Mouse (Mus musculus): ENCODE results near the gene Vps13c. TPM values are rescaled to one million over a fixed set of nuclear protein-coding genes. Genes with fewer than 3 reads are reported as not detected.

Gene Vps13c
- polyA plus RNA-seq (2012; ENCODE audit: insufficient read depth, insufficient read length, missing spikeins) = 34.7 and 39.0 TPM in 2 replicates

- no peak for TF ChIP-seq POLR2A (IDR thresholded peaks at IDR 0.05; ENCODE audit: borderline replicate concordance, low read depth, low read length)
- TF ChIP-seq CTCF (IDR thresholded peaks at IDR 0.05; ENCODE audit: low read depth, low read length) = no peak
- Histone ChIP-seq H3K27ac (ENCODE audit: insufficient read depth, low read depth, low read length) (peak within 1 kb of the TSS; percentile 94), H3K4me3 (ENCODE audit: insufficient read depth, low read length) (peak within 1 kb of the TSS; percentile 97), H3K4me1 (ENCODE audit: control insufficient read depth, insufficient read depth, low read length) (peaks cover 42% of the 10 kb centered on the region)
Measured at GRCm38 (mm10) chr9:67839981-67840859, at the start of gene Vps13c. Gene Vps13c (plus strand): TSS chr9:67840396.

- H3K4me3 ChIP-seq (ENCODE audit: insufficient read depth, low read length) = no peak overlapping the region
- no peak overlapping the region for H3K27ac ChIP-seq (ENCODE audit: insufficient read depth, low read depth, low read length)
- H3K4me1 ChIP-seq (ENCODE audit: control insufficient read depth, insufficient read depth, low read length) = no peaks in the 10 kb centered on the region
- TF ChIP-seq POLR2A (IDR thresholded peaks at IDR 0.05; ENCODE audit: borderline replicate concordance, low read depth, low read length) = no peak
- TF ChIP-seq CTCF (IDR thresholded peaks at IDR 0.05; ENCODE audit: low read depth, low read length) = no peak
Measured at GRCm38 (mm10) chr9:67792405-67792804, 47.8 kb upstream of the Vps13c start.

GRCm38 (mm10) chr9:67793501-67793900 is 46.7 kb upstream of the Vps13c start:
- Histone ChIP-seq H3K4me3 (ENCODE audit: insufficient read depth, low read length) (no peak overlapping the region), H3K27ac (ENCODE audit: insufficient read depth, low read depth, low read length) (no peak overlapping the region), H3K4me1 (ENCODE audit: control insufficient read depth, insufficient read depth, low read length) (no peaks in the 10 kb centered on the region)
- TF ChIP-seq CTCF (IDR thresholded peaks at IDR 0.05; ENCODE audit: low read depth, low read length) (no peak), POLR2A (IDR thresholded peaks at IDR 0.05; ENCODE audit: borderline replicate concordance, low read depth, low read length) (no peak)

GRCm38 (mm10) chr9:67794216-67794615 is 46.0 kb upstream of the Vps13c start:
- H3K4me3 ChIP-seq (ENCODE audit: insufficient read depth, low read length) = no peak overlapping the region
- no peak for TF ChIP-seq POLR2A (IDR thresholded peaks at IDR 0.05; ENCODE audit: borderline replicate concordance, low read depth, low read length)
- no peak for TF ChIP-seq CTCF (IDR thresholded peaks at IDR 0.05; ENCODE audit: low read depth, low read length)
- H3K4me1 ChIP-seq (ENCODE audit: control insufficient read depth, insufficient read depth, low read length) = peaks cover 3% of the 10 kb centered on the region
- no peak overlapping the region for H3K27ac ChIP-seq (ENCODE audit: insufficient read depth, low read depth, low read length)

- TF ChIP-seq POLR2A (IDR thresholded peaks at IDR 0.05; ENCODE audit: borderline replicate concordance, low read depth, low read length) (no peak), CTCF (IDR thresholded peaks at IDR 0.05; ENCODE audit: low read depth, low read length) (no peak)
- H3K4me3 ChIP-seq (ENCODE audit: insufficient read depth, low read length) = no peak overlapping the region
- H3K27ac ChIP-seq (ENCODE audit: insufficient read depth, low read depth, low read length) = no peak overlapping the region
- H3K4me1 ChIP-seq (ENCODE audit: control insufficient read depth, insufficient read depth, low read length) = peaks cover 5% of the 10 kb centered on the region
Measured at GRCm38 (mm10) chr9:67794668-67795067, 45.5 kb upstream of the Vps13c start.

GRCm38 (mm10) chr9:67795205-67795675 is 45.0 kb upstream of the Vps13c start:
- TF ChIP-seq POLR2A (IDR thresholded peaks at IDR 0.05; ENCODE audit: borderline replicate concordance, low read depth, low read length) (no peak), CTCF (IDR thresholded peaks at IDR 0.05; ENCODE audit: low read depth, low read length) (no peak)
- Histone ChIP-seq H3K4me3 (ENCODE audit: insufficient read depth, low read length) (no peak overlapping the region), H3K4me1 (ENCODE audit: control insufficient read depth, insufficient read depth, low read length) (peaks cover 5% of the 10 kb centered on the region), H3K27ac (ENCODE audit: insufficient read depth, low read depth, low read length) (no peak overlapping the region)

GRCm38 (mm10) chr9:67799078-67799819 is 40.9 kb upstream of the Vps13c start:
- TF ChIP-seq CTCF (IDR thresholded peaks at IDR 0.05; ENCODE audit: low read depth, low read length) (no peak), POLR2A (IDR thresholded peaks at IDR 0.05; ENCODE audit: borderline replicate concordance, low read depth, low read length) (no peak)
- Histone ChIP-seq H3K27ac (ENCODE audit: insufficient read depth, low read depth, low read length) (no peak overlapping the region), H3K4me3 (ENCODE audit: insufficient read depth, low read length) (no peak overlapping the region), H3K4me1 (ENCODE audit: control insufficient read depth, insufficient read depth, low read length) (peaks cover 5% of the 10 kb centered on the region)

GRCm38 (mm10) chr9:67802241-67802640 is 38.0 kb upstream of the Vps13c start:
- Histone ChIP-seq H3K4me1 (ENCODE audit: control insufficient read depth, insufficient read depth, low read length) (peaks cover 5% of the 10 kb centered on the region), H3K4me3 (ENCODE audit: insufficient read depth, low read length) (no peak overlapping the region), H3K27ac (ENCODE audit: insufficient read depth, low read depth, low read length) (no peak overlapping the region)
- peak; percentile 30; the same call in 1 of the 2 replicates for TF ChIP-seq CTCF (IDR thresholded peaks at IDR 0.05; ENCODE audit: low read depth, low read length)
- no peak for TF ChIP-seq POLR2A (IDR thresholded peaks at IDR 0.05; ENCODE audit: borderline replicate concordance, low read depth, low read length)

GRCm38 (mm10) chr9:67807000-67807399 is 33.2 kb upstream of the Vps13c start:
- Histone ChIP-seq H3K4me3 (ENCODE audit: insufficient read depth, low read length) (no peak overlapping the region), H3K27ac (ENCODE audit: insufficient read depth, low read depth, low read length) (no peak overlapping the region), H3K4me1 (ENCODE audit: control insufficient read depth, insufficient read depth, low read length) (no peaks in the 10 kb centered on the region)
- TF ChIP-seq POLR2A (IDR thresholded peaks at IDR 0.05; ENCODE audit: borderline replicate concordance, low read depth, low read length) = no peak

GRCm38 (mm10) chr9:67810527-67810926 is 29.7 kb upstream of the Vps13c start:
- TF ChIP-seq POLR2A (IDR thresholded peaks at IDR 0.05; ENCODE audit: borderline replicate concordance, low read depth, low read length) = no peak
- TF ChIP-seq CTCF (IDR thresholded peaks at IDR 0.05; ENCODE audit: low read depth, low read length) = no peak
- Histone ChIP-seq H3K27ac (ENCODE audit: insufficient read depth, low read depth, low read length) (no peak overlapping the region), H3K4me3 (ENCODE audit: insufficient read depth, low read length) (no peak overlapping the region), H3K4me1 (ENCODE audit: control insufficient read depth, insufficient read depth, low read length) (peaks cover 7% of the 10 kb centered on the region)

Data from bone marrow macrophage, adult 2 months (primary cell).